Mouse (Mus musculus) stomach, postnatal 0 days (tissue): ENCODE data around the gene Rab11fip5.

Source experiments
- CTCF ChIP-seq: IDR thresholded peaks from 2 replicates; pipeline ENCODE4 v1.5.1; 2016; ENCODE audit warnings: antibody characterized with exemption, low read depth, mild to moderate bottlenecking, moderate library complexity
- EP300 ChIP-seq: optimal IDR thresholded peaks from 2 replicates; pipeline ENCODE3; 2016; ENCODE audit warnings: antibody characterized with exemption

DNA sequence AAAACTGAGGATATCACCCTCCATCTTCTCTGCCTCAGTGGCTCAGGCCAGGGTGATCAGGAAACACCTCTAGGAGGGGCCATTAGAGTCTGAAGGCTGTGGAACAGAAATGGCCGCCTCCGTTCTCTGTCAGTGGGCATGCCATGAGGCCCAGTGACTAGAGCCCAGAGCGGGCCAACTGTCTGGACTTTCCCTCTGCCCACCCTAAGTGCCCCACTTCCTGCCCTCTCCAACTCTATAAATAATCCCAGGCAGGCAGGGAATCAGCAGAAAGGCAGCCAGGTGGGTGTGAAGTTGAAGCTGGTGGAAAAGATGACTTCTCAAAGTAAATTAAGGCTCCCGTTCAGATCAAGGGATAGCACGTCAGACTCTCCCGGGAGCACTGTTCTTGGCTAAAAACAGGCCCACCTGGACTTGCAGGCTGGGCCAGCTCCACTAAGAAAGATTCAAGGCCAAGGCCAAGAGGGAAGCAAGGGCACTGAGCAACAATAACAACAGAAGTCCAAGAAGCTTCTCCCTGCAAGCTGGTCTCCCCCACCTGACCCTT, 2.5 kb downstream of the Rab11fip5 start:
- TF ChIP-seq EP300 (no peak), CTCF (no peak)
